ENCODE assay signal across 8 mouse cellular contexts in genomic region chr16:49839681-49840535, GRCm38 (mm10). TPM values are rescaled to one million over a fixed set of nuclear protein-coding genes. Genes with fewer than 3 reads are reported as not detected.
A peak's percentile ranks its signal among the peaks of the same experiment; 100 is the strongest.
DNase-seq lines count a peak whose midpoint lies in the region; ATAC-seq and TF ChIP-seq lines count a peak whose summit lies in the region.

No protein-coding gene starts in this region.

- TF ChIP-seq CTCF in stomach, postnatal 0 days (IDR thresholded peaks at IDR 0.05; ENCODE audit: low read depth) = no peak

- DNase-seq in testis, postnatal 14 days (ENCODE audit: low spot score) = peak; percentile 15
- DNase-seq in testis, postnatal 10 days (ENCODE audit: low spot score) = no peak
- DNase-seq in c-Kit-positive CD71-positive TER-119-positive erythroid progenitor cells, embryonic 14.5 days (ENCODE audit: low spot score) = peak; percentile 95
- DNase-seq in heart, adult 9 months (ENCODE audit: low spot score in 2 of 2) = peak; percentile 39 to 62
- peak; percentile 13 for DNase-seq in kidney, postnatal 14 days
- DNase-seq in stomach, postnatal 0 days (ENCODE audit: low spot score) = no peak
- DNase-seq in frontal cortex, postnatal 14 days (ENCODE audit: low spot score in 2 of 2) = no peak

- no peak for TF ChIP-seq EP300 in stomach, postnatal 0 days (optimal IDR thresholded peaks at IDR 0.05)

- H3K9ac ChIP-seq in stomach, postnatal 0 days (ENCODE audit: low read length) = no peak overlapping the region

- no peaks in the 10 kb centered on the region for H3K27me3 ChIP-seq in stomach, postnatal 0 days (ENCODE audit: control insufficient read depth, insufficient read depth, low read length)

- ATAC-seq in megakaryocyte progenitor cell, adult 5-6 weeks (replicated peaks; ENCODE audit: poor library complexity) = peak; percentile 78
- ATAC-seq in stomach, postnatal 0 days (ENCODE audit: low FRiP score, low TSS enrichment) = peak; percentile 60

- no peaks in the 10 kb centered on the region for H3K4me1 ChIP-seq in stomach, postnatal 0 days (replicated peaks; ENCODE audit: control insufficient read depth, insufficient read depth)

- no peak overlapping the region for H3K4me2 ChIP-seq in stomach, postnatal 0 days (replicated peaks; ENCODE audit: low read depth)

- no peak overlapping the region for H3K4me3 ChIP-seq in stomach, postnatal 0 days (ENCODE audit: low read depth, low read length)

- H3K27ac ChIP-seq in stomach, postnatal 0 days (replicated peaks) = no peak overlapping the region

- no peaks in the 10 kb centered on the region for H3K9me3 ChIP-seq in stomach, postnatal 0 days (ENCODE audit: control insufficient read depth, low read length)

- WGBS in stomach, postnatal 0 days = 54% methylated on average over 15 of the region's 15 CpGs

- H3K36me3 ChIP-seq in stomach, postnatal 0 days (ENCODE audit: control insufficient read depth, insufficient read depth, low read length) = no peaks in the 10 kb centered on the region

RNA-seq across cellular contexts. Expression of gene Cd47, which starts 39.6 kb away (rescaled TPM):
- total RNA-seq in megakaryocyte progenitor cell, adult 5-6 weeks (2015) = 435 and 460 TPM in 2 replicates
- 188 and 213 TPM in 2 replicates for total RNA-seq in megakaryocyte progenitor cell, adult 5-6 weeks (2017)
- polyA plus RNA-seq in stomach, postnatal 0 days (2015; fragmentation: Nextera tagmentation; extraction: Ambion mirVana) = 95.2 and 100 TPM in 2 replicates

Comparison
In these comparisons a context has a peak if more than half of its experiments do, and no peak if none do; other contexts are left out.
1. DNase-seq: peak in testis, postnatal 14 days (single experiment), c-Kit-positive CD71-positive TER-119-positive erythroid progenitor cells, embryonic 14.5 days (single experiment), heart, adult 9 months (2 of 2) and kidney, postnatal 14 days (single experiment); none in testis, postnatal 10 days (single experiment), stomach, postnatal 0 days (single experiment) and frontal cortex, postnatal 14 days (0 of 2).